Comparison of ENCODE assay signal across 28 mouse cellular contexts in genomic region chr1:74973590-74973989, GRCm38 (mm10). TPM values are rescaled to one million over a fixed set of nuclear protein-coding genes. Genes with fewer than 3 reads are reported as not detected.
DNase-seq lines count a peak whose midpoint lies in the region; ATAC-seq and TF ChIP-seq lines count a peak whose summit lies in the region.
"Had no signal": no experiment of that assay in that cellular context is flagged by ENCODE, and none has a peak within 500 bp of the region (broad histone marks: within the 10 kb centered on the region; RNA-seq: fewer than 3 reads in every experiment).

No protein-coding gene starts in this region.

- DNase-seq in kidney, adult 18-20 months = peak; percentile 33
- DNase-seq in liver, adult 2 months (ENCODE audit: extremely low read depth, low read depth, low spot score) = no peak
- peak; percentile 41 for DNase-seq in induced T-regulatory cell, adult 2 months (ENCODE audit: low read depth)
- DNase-seq in T-cell, adult 2 months (ENCODE audit: low spot score) = no peak
- DNase-seq in frontal cortex, postnatal 14 days (ENCODE audit: low spot score in 2 of 2) = no peak
- DNase-seq: adrenal gland, postnatal 36 days; cerebellum, adult 18-20 months; gastrocnemius, postnatal 14 days; heart, adult 18-20 months; lung, embryonic 14.5 days; right cerebral cortex, postnatal 14 days; thymus, postnatal 25 days had no signal

- peaks cover 6% of the 10 kb centered on the region; the same call in 1 of the 2 replicates for H3K4me1 ChIP-seq in kidney, embryonic 16.5 days (ENCODE audit: insufficient read depth, low read length)
- H3K4me1 ChIP-seq in liver, adult 2 months (ENCODE audit: control insufficient read depth, insufficient read depth, low read length) = peaks cover 15% of the 10 kb centered on the region
- H3K4me1 ChIP-seq in liver, embryonic 12.5 days = no peaks in the 10 kb centered on the region
- peaks cover 19% of the 10 kb centered on the region for H3K4me1 ChIP-seq in E14TG2a.4 (replicated peaks; ENCODE audit: low read depth, low read length)

- no peaks in the 10 kb centered on the region for H3K27me3 ChIP-seq in kidney, embryonic 16.5 days (ENCODE audit: insufficient read depth, low read length)
- H3K27me3 ChIP-seq in liver, adult 2 months (ENCODE audit: control insufficient read depth, insufficient read depth, low read length) = no peaks in the 10 kb centered on the region
- no peaks in the 10 kb centered on the region for H3K27me3 ChIP-seq in liver, embryonic 12.5 days (replicated peaks)
- 0 out of 2 replicates have a peak, but pooled peaks cover 3% of the 10 kb centered on the region for H3K27me3 ChIP-seq in E14TG2a.4 (ENCODE audit: insufficient read depth, low read length)
- H3K27me3 ChIP-seq: Patski; stomach, embryonic 15.5 days had no signal

- H3K9ac ChIP-seq in kidney, embryonic 16.5 days (replicated peaks; ENCODE audit: low read length) = no peak overlapping the region
- no peak overlapping the region for H3K9ac ChIP-seq in liver, adult 2 months (ENCODE audit: low read depth, low read length)
- no peak overlapping the region for H3K9ac ChIP-seq in liver, embryonic 12.5 days
- H3K9ac ChIP-seq: embryonic facial prominence, embryonic 12.5 days; lung, embryonic 14.5 days; stomach, embryonic 15.5 days had no signal

- no peak overlapping the region for H3K4me2 ChIP-seq in kidney, embryonic 16.5 days (replicated peaks; ENCODE audit: low read depth, low read length)
- no peak overlapping the region for H3K4me2 ChIP-seq in liver, embryonic 12.5 days
- H3K4me2 ChIP-seq: embryonic facial prominence, embryonic 12.5 days; lung, embryonic 14.5 days; stomach, embryonic 15.5 days had no signal

- no peaks in the 10 kb centered on the region for H3K79me2 ChIP-seq in liver, adult 2 months (ENCODE audit: control insufficient read depth, insufficient read depth, low read length)

- 82% methylated on average over 6 of the region's 6 CpGs for WGBS in kidney, embryonic 16.5 days
- WGBS in liver, adult 2 months = 82% methylated on average over 6 of the region's 6 CpGs
- 61% methylated on average over 6 of the region's 6 CpGs for whole genome bisulfite sequencing in liver, embryonic 12.5 days (ENCODE audit: insufficient replicate concordance)

- H3K4me3 ChIP-seq in kidney, embryonic 16.5 days (ENCODE audit: low read length) = no peak overlapping the region
- H3K4me3 ChIP-seq in liver, adult 2 months (ENCODE audit: insufficient read depth, low read depth, low read length) = no peak overlapping the region
- H3K4me3 ChIP-seq in liver, embryonic 12.5 days = no peak overlapping the region
- H3K4me3 ChIP-seq in E14TG2a.4 (replicated peaks; ENCODE audit: low read length) = no peak overlapping the region
- H3K4me3 ChIP-seq: embryonic facial prominence, embryonic 12.5 days; erythroblast, embryonic 14.5 days; midbrain, embryonic 10.5 days; stomach, embryonic 15.5 days had no signal

- no peak for ATAC-seq in kidney, embryonic 16.5 days (ENCODE audit: low FRiP score, low TSS enrichment)
- no peak for ATAC-seq in liver, embryonic 12.5 days
- ATAC-seq: forebrain, embryonic 14.5 days; hindbrain, embryonic 16.5 days; Patski had no signal

- TF ChIP-seq CTCF in liver, adult 2 months (IDR thresholded peaks at IDR 0.05; ENCODE audit: low read depth, low read length) = peak; percentile 43
- 0 out of 2 replicates have a peak, but pooled peaks have one; percentile 5 for TF ChIP-seq CTCF in E14TG2a.4 (conservative IDR thresholded peaks at IDR 0.05; ENCODE audit: low read length)

- TF ChIP-seq POLR2A in liver, adult 2 months (IDR thresholded peaks at IDR 0.05; ENCODE audit: extremely low read depth, insufficient read depth, low read length) = no peak

- H3K27ac ChIP-seq in kidney, embryonic 16.5 days (ENCODE audit: low read length) = no peak overlapping the region
- H3K27ac ChIP-seq in liver, adult 2 months (replicated peaks; ENCODE audit: insufficient read depth, low read depth, low read length) = no peak overlapping the region
- no peak overlapping the region for H3K27ac ChIP-seq in liver, embryonic 12.5 days
- H3K27ac ChIP-seq: embryonic facial prominence, embryonic 12.5 days; macrophage; midbrain, embryonic 10.5 days; stomach, embryonic 15.5 days had no signal

- no peaks in the 10 kb centered on the region for H3K9me3 ChIP-seq in kidney, embryonic 16.5 days (ENCODE audit: low read length)
- H3K9me3 ChIP-seq in liver, embryonic 12.5 days (replicated peaks) = no peaks in the 10 kb centered on the region
- no peaks in the 10 kb centered on the region for H3K9me3 ChIP-seq in E14TG2a.4 (ENCODE audit: low read length)
- H3K9me3 ChIP-seq: embryonic facial prominence, embryonic 12.5 days; midbrain, embryonic 10.5 days; stomach, embryonic 15.5 days had no signal

- no peaks in the 10 kb centered on the region for H3K36me3 ChIP-seq in kidney, embryonic 16.5 days (ENCODE audit: insufficient read depth, low read length)
- no peaks in the 10 kb centered on the region for H3K36me3 ChIP-seq in liver, adult 2 months (ENCODE audit: control insufficient read depth, insufficient read depth, low read length)
- no peaks in the 10 kb centered on the region for H3K36me3 ChIP-seq in liver, embryonic 12.5 days
- H3K36me3 ChIP-seq in E14TG2a.4 (ENCODE audit: insufficient read depth, low read length) = no peaks in the 10 kb centered on the region
- H3K36me3 ChIP-seq: embryonic facial prominence, embryonic 12.5 days; midbrain, embryonic 10.5 days; stomach, embryonic 15.5 days had no signal

RNA-seq across cellular contexts. Expression of gene Ihh, which starts 22.1 kb away (rescaled TPM):
- polyA plus RNA-seq in kidney, embryonic 16.5 days (2015; fragmentation: Nextera tagmentation; extraction: Ambion mirVana) = 2.4 and 3.4 TPM in 2 replicates
- total RNA-seq in liver, adult 2 months (2014; rRNA removed) = 0.55 and 0.87 TPM in 2 replicates
- 1.4 and 3.5 TPM in 2 replicates for polyA plus RNA-seq in liver, adult 2 months (2012; rRNA removed)
- 2.9 and 3.0 TPM in 2 replicates for polyA plus RNA-seq in liver, embryonic 12.5 days (2016; fragmentation: Nextera tagmentation; extraction: Ambion mirVana)
- total RNA-seq: adrenal gland, postnatal 36 days; common myeloid progenitor, adult 5-6 weeks; hematopoietic stem cell, adult 5-6 weeks; neutrophil, adult 5-6 weeks had no signal

RNA-seq across cellular contexts. Expression of gene Cfap65, which starts 38.2 kb away (rescaled TPM):
- 0.09 TPM in 1 of 2 replicates, not detected in the other for polyA plus RNA-seq in kidney, embryonic 16.5 days (2015; fragmentation: Nextera tagmentation; extraction: Ambion mirVana)
- total RNA-seq in liver, adult 2 months (2014; rRNA removed) = not detected in 2 replicates
- not detected in 2 replicates for polyA plus RNA-seq in liver, adult 2 months (2012; rRNA removed)
- not detected in 2 replicates for polyA plus RNA-seq in liver, embryonic 12.5 days (2016; fragmentation: Nextera tagmentation; extraction: Ambion mirVana)
- total RNA-seq: adrenal gland, postnatal 36 days; common myeloid progenitor, adult 5-6 weeks; gastrocnemius, postnatal 14 days; hematopoietic stem cell, adult 5-6 weeks; neutrophil, adult 5-6 weeks had no signal
- polyA plus RNA-seq: erythroblast, embryonic 14.5 days; heart, embryonic 14.5 days; limb, embryonic 14.5 days; macrophage; Patski had no signal

Comparison
In these comparisons a context has a peak if more than half of its experiments do, and no peak if none do; other contexts are left out.
1. DNase-seq: peak in kidney, adult 18-20 months (single experiment) and induced T-regulatory cell, adult 2 months (single experiment); none in liver, adult 2 months (single experiment), T-cell, adult 2 months (single experiment) and frontal cortex, postnatal 14 days (0 of 2).